Mouse (Mus musculus) midbrain, postnatal 0 days (tissue): ENCODE results near the gene 0610012G03Rik. TPM values are rescaled to one million over a fixed set of nuclear protein-coding genes. Genes with fewer than 3 reads are reported as not detected.

Experiments
- ATAC-seq: fragments of 200-750 bp; cut with Nextera tagmentation; 2 replicates; pipeline ENCODE4 v1.8.0; 2017; ENCODE audit warnings: moderate number of reproducible peaks, mild to moderate bottlenecking, moderate TSS enrichment, moderate library complexity; ENCODE audit not compliant: low FRiP score
- DNase-seq: peaks from one replicate; pipeline ENCODE4 v3.0.0-alpha.2; 2015; ENCODE audit warnings: low spot score
- H3K27ac ChIP-seq: fragments of 300-500 bp; sonication (generic); 2 replicates; pipeline ENCODE4 v1.5.1; 2014; ENCODE audit warnings: low read depth, mild to moderate bottlenecking, low read length, mixed read lengths
- H3K27me3 ChIP-seq: fragments of 300-500 bp; sonication (generic); 2 replicates; pipeline ENCODE4 v1.6.1; 2014; ENCODE audit warnings: low read length, control low read depth, mixed read lengths; ENCODE audit not compliant: insufficient read depth
- H3K36me3 ChIP-seq: fragments of 300-500 bp; sonication (generic); 2 replicates; pipeline ENCODE4 v1.6.1; 2014; ENCODE audit warnings: low read length, control low read depth, mixed read lengths; ENCODE audit not compliant: insufficient read depth
- H3K4me1 ChIP-seq: fragments of 300-500 bp; sonication (generic); 2 replicates; pipeline ENCODE4 v1.6.1; 2014; ENCODE audit warnings: mild to moderate bottlenecking, control low read depth, antibody characterized with exemption, low read length, mixed read lengths; ENCODE audit not compliant: insufficient read depth
- H3K4me2 ChIP-seq: fragments of 300-500 bp; sonication (generic); 2 replicates; pipeline ENCODE4 v1.6.1; 2014; ENCODE audit warnings: low read depth, mild to moderate bottlenecking, low read length, mixed read lengths; ENCODE audit not compliant: poor library complexity, severe bottlenecking
- H3K4me3 ChIP-seq: fragments of 300-500 bp; sonication (generic); 2 replicates; pipeline ENCODE4 v1.5.1; 2014; ENCODE audit warnings: low read depth, mild to moderate bottlenecking, low read length, moderate library complexity
- H3K9ac ChIP-seq: fragments of 300-500 bp; sonication (generic); replicated peaks from 2 replicates; pipeline ENCODE4 v1.6.1; 2014; ENCODE audit warnings: mild to moderate bottlenecking, low read length, moderate library complexity, mixed read lengths; ENCODE audit not compliant: poor library complexity, severe bottlenecking
- H3K9me3 ChIP-seq: fragments of 300-500 bp; sonication (generic); 2 replicates; pipeline ENCODE4 v1.6.1; 2016; ENCODE audit warnings: low read length, control low read depth
- CTCF ChIP-seq: IDR thresholded peaks from 2 replicates; pipeline ENCODE4 v1.5.1; 2016; ENCODE audit warnings: antibody characterized with exemption, mild to moderate bottlenecking
- WGBS: fragments of 180-500 bp; shearing (Covaris S2); extraction: QIAGEN DNeasy Blood & Tissue Kit; methylation state at CpG from one replicate; pipeline ENCODE4 v1.1.7; 2014; 5-methylcytosine and 5-hydroxymethylcytosine counted together
- polyA plus RNA-seq: library from polyadenylated mRNA; unstranded; fragments of >200 nt; fragmentation: Nextera tagmentation; extraction: Ambion mirVana; gene quantifications from 2 replicates; pipeline ENCODE4 v1.2.1, GENCODE M21; 2015
- total RNA-seq: library from RNA; depleted of rRNA; stranded (reverse); fragments of >200 nt; gene quantifications from 2 replicates; pipeline ENCODE4 v1.2.3, GENCODE M21; 2014

0610012G03Rik gene
- total and polyA plus RNA-seq, 2 experiments from 2014 or later = 95.0 to 139 TPM

DNA sequence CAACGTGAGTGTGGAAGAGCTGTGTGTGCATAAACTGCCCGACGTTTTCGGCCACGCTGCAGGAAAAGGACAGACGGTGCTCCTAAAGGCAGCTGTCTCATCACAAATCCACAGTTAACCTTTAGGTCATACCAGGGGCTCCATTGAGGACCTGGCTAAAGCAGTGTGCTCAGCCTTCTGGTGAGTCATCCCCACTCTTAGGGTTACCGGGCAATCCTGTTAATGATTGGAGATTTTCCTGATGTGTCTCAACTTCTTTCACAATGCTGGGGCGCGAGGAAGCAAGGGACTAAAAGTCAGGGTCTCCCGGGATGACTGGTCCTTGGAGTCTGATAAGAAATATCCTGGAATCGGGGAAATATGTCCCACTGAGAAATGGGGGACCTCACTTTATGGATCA is 30.5 kb downstream of the 0610012G03Rik start:
- Histone ChIP-seq H3K9ac (no peak overlapping the region; the same call in 1 of the 2 replicates), H3K4me2 (no peak overlapping the region)

DNA sequence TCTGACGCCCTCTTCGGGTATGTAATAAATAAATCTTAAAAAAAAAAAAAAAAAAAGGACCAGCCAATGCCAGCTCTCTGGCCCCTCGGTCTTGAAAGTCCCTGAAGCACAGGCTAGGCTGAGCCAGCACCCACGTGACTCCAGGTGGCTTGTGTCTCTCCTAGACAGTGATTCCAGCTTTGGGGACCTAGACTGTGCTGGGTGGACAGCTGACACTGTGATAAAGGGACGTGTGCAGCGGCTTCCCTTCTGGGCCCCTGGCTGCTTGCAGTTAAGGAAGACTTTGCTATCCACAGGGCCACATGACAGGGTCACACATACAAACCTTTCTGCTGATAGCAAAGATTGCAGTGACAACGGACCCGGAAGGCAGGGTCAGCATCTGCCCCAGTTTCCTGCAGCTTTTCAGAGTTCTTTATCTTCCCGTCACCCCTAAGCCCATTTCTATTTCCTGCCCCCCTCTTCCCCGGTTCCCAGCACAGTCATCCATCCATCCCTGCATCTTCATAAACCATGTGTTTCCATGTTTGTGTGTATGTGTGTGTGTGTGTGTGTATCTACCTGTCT is 37.9 kb downstream of the 0610012G03Rik start:
- Histone ChIP-seq H3K36me3 (no peaks in the 10 kb centered on the region), H3K9me3 (no peaks in the 10 kb centered on the region), H3K27me3 (no peaks in the 10 kb centered on the region), H3K4me2 (no peak overlapping the region), H3K4me3 (no peak overlapping the region), H3K4me1 (no peaks in the 10 kb centered on the region), H3K27ac (no peak overlapping the region), H3K9ac (no peak overlapping the region)
- TF ChIP-seq CTCF = no peak
- WGBS = 85% methylated on average over 10 of the region's 10 CpGs
- ATAC-seq (no peak), DNase-seq (no peak)

More for the DNA sequence above, 30.5 kb downstream of the 0610012G03Rik start:
- Histone ChIP-seq H3K4me1 (no peaks in the 10 kb centered on the region), H3K36me3 (no peaks in the 10 kb centered on the region), H3K4me3 (no peak overlapping the region), H3K27ac (no peak overlapping the region), H3K27me3 (no peaks in the 10 kb centered on the region), H3K9me3 (no peaks in the 10 kb centered on the region)
- no peak for ATAC-seq
- TF ChIP-seq CTCF = no peak
- 86% methylated on average over 11 of the region's 11 CpGs for WGBS
- DNase-seq = no peak

DNA sequence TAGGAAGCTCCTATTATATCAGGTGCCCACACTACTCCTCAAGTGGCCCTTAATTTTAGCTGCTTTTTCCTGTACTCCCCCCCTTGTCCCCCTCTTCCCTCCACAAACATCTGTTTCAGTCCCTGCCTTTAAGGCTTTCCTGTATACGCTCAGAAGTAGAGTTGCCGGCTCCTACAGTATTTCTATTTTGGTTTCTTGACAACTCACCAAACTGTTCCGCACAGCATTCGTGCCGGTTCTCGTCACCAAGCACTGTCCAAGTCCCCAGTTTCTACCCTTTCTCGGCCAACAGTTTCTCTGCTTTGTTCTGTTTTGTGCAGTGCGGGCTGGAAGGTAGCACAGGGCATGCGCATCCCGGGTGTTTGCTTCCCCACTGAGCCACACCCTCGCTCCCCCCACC is 39.3 kb downstream of the 0610012G03Rik start:
- H3K4me2 ChIP-seq = no peak overlapping the region
- no peaks in the 10 kb centered on the region for H3K4me1 ChIP-seq

DNA sequence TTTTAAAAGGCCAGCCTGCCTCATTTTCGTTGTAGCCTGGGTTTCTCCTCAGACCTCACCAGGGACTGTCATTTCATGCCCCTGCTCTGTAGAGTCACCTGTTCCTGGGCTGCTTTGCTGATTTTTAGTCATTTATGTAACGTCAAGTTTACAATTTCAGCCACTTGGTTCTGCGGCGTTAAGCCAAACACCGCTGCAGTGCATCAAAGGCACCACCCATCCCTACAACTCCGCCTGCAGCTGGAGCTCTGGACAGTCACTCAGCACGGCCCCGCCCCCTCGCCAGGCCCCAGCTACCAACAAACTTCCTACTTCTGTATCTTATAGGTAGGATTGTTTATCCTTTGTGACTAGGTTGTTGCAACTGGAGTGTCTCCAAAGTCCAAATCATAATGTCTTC is 41.4 kb downstream of the 0610012G03Rik start:
- no peak for TF ChIP-seq CTCF
- WGBS = 12% methylated on average over 9 of the region's 9 CpGs
- H3K9me3 ChIP-seq = no peaks in the 10 kb centered on the region
- DNase-seq = peak; percentile 33
- no peaks in the 10 kb centered on the region for H3K27me3 ChIP-seq
- ATAC-seq = peak; percentile 57; the same call in 1 of the 2 replicates
- no peak overlapping the region for H3K4me3 ChIP-seq
- no peaks in the 10 kb centered on the region for H3K4me1 ChIP-seq
- peak overlapping the region; percentile 20; the same call in 1 of the 2 replicates for H3K4me2 ChIP-seq
- H3K27ac ChIP-seq = peak overlapping the region; percentile 51
- H3K9ac ChIP-seq = no peak overlapping the region
- H3K36me3 ChIP-seq = no peaks in the 10 kb centered on the region

More for the DNA sequence above, 39.3 kb downstream of the 0610012G03Rik start:
- H3K27me3 ChIP-seq = no peaks in the 10 kb centered on the region
- no peak overlapping the region for H3K27ac ChIP-seq
- DNase-seq = no peak
- no peak for ATAC-seq
- H3K9me3 ChIP-seq = no peaks in the 10 kb centered on the region
- no peaks in the 10 kb centered on the region for H3K36me3 ChIP-seq
- WGBS = 67% methylated on average over 11 of the region's 11 CpGs
- H3K9ac ChIP-seq = no peak overlapping the region
- H3K4me3 ChIP-seq = no peak overlapping the region
- TF ChIP-seq CTCF = no peak

DNA sequence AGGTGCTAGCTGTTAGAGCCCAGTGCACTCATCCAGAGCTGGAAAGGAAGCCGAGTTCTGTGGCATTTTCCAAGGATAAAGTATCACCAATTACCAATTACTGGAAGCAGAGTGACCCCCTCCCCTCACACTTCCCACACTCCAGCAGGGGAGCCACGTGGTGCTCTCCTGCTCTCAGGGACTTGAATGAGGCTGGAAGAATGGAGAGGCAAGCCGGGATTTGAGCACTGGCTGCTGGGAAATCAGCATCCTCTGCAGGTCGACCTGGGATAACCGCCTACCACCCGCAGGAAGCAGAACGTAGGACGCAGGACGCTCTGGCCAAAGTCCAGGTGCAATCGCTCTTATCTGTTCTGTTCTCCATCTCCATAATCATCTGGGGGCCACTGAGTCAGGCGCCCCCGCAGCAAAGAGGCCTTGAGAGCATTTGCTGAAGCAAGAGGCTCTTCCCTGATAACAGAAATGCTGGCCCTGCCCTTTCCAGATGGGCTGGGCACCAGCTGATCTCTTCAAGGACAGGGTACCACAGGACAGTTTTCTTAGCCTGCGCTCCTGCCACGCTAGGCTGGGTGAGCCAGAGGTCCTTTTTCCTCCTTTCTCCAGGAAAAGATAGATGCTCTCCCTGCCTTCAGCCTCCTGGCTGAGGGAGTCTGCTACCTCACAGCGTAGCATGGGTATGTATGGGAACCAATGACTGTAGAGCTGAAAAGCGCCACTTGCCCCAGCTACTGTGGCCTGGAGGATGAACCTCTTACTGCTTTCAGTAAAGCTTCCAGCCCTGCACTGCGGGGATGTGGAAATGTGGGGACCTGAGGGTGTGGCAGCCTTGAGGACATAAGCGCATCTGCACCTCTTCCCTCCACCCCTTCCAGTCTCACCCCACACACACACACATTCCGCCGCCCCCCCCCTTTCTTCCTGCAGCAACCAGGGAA is 42.1 kb downstream of the 0610012G03Rik start:
- WGBS = 32% methylated on average over 20 of the region's 20 CpGs
- Histone ChIP-seq H3K9ac (no peak overlapping the region), H3K4me2 (no peak overlapping the region), H3K4me1 (no peaks in the 10 kb centered on the region), H3K27me3 (no peaks in the 10 kb centered on the region), H3K27ac (peak overlapping the region; percentile 51), H3K36me3 (no peaks in the 10 kb centered on the region), H3K9me3 (no peaks in the 10 kb centered on the region), H3K4me3 (no peak overlapping the region)
- 0 out of 2 replicates have a peak, but pooled peaks have one; percentile 41 for ATAC-seq
- TF ChIP-seq CTCF = no peak
- DNase-seq = no peak

DNA sequence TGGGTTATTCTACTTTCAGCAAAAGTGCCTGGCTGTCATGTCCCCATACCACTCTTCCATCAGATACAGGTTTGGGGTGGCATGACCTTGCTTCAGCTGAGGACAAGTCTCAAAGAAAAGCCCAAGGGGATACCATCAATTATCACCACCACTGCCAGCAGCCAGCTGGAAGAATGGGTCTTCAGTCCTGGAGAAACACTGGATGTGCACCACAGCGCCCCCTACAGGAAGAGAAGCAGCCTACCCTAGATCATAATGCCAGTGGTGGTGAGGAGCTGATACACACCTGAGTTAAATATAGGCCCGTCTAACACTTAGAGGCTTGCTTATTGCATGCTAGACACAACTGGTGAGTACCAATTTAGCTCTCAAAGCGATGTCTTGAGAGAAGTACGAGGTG is 43.0 kb downstream of the 0610012G03Rik start:
- Histone ChIP-seq H3K4me2 (no peak overlapping the region), H3K27me3 (no peaks in the 10 kb centered on the region)

More for the DNA sequence above, 43.0 kb downstream of the 0610012G03Rik start:
- H3K9ac ChIP-seq = no peak overlapping the region
- DNase-seq (no peak), ATAC-seq (no peak)
- no peaks in the 10 kb centered on the region for H3K9me3 ChIP-seq
- no peak overlapping the region for H3K4me3 ChIP-seq
- no peaks in the 10 kb centered on the region for H3K36me3 ChIP-seq
- no peak overlapping the region for H3K27ac ChIP-seq
- no peaks in the 10 kb centered on the region for H3K4me1 ChIP-seq
- 75% methylated on average over 4 of the region's 4 CpGs for WGBS
- TF ChIP-seq CTCF = peak; percentile 50
